Mouse (Mus musculus): Measurements from ENCODE around the gene Os9.
"Not testable (repeated sequence)": the region's sequence is repeated elsewhere in the genome, so short reads cannot be mapped to it uniquely, and the experiment has no call there.

Gene Os9

DNA sequence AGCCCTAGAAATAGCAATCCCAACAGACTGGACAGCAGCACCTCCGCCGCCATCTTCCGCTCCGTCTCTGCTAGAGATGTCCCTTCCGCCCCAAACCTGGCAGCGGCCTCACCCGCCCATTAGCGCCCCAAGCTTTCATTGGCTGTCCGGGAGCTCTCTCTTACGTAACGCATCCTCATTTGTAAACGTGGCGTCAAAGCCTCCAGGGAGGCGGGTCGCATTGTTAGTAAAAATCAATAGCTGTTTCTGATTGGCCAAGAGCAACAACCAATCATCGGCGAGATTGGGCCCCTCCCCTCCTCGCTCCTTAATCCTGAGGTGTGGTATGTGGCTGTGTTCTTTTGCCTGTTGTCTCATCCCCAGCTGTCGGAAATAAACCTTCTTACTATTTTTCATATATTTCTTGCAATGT is at the start of gene Os9:
Os9 (minus strand) TSS at position 66 of the 412 bp plus-strand sequence.
- DNase-seq, result peak; percentile 92 to 95

DNA sequence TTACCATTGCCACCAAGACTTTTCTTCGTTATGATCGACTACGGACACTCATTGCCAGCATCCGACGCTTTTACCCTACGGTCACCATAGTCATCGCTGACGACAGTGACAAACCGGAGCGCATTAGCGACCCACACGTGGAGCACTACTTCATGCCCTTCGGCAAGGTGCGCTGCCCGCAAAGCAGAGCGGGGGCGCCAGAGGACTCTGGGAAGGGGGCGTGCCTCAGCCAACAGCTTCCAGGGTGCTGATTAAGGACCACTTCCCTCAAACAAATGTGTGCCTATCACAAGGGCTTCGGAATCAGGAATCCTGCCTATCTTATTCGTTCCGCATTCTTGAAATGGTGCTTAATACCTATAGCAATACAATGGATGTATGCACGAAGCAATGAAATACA is 49.1 kb upstream of the Os9 start:
- DNase-seq, result peak; percentile 35 to 60

DNA sequence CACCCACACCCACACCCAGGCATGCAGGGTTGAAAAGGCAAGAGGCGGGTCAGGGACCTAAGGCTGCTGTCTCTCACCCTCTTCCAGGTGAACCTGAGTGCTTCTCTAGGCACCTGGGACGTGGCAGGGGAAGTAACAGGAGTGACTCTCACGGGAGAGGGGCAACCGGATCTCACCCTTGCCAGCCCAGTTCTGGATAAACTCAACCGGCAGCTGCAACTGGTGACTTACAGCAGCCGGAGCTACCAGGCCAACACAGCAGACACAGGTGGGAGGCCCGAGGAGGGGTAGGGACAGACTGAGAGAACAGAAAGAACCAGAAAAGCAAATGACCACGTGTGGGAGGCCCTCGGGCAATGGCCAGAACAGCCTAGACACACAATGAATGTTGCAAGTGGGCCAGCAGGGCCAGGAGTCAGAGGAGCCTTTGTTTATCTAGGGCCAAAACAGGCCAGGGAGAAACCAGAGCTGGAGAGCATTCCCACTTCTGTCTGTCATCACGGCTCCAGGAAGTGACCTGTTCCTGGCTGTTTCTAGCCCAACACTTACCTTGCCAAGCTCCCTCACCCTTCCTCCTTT is 46.8 kb upstream of the Os9 start:
- peak in 1 of 2 experiments; percentile 12 for DNase-seq

DNA sequence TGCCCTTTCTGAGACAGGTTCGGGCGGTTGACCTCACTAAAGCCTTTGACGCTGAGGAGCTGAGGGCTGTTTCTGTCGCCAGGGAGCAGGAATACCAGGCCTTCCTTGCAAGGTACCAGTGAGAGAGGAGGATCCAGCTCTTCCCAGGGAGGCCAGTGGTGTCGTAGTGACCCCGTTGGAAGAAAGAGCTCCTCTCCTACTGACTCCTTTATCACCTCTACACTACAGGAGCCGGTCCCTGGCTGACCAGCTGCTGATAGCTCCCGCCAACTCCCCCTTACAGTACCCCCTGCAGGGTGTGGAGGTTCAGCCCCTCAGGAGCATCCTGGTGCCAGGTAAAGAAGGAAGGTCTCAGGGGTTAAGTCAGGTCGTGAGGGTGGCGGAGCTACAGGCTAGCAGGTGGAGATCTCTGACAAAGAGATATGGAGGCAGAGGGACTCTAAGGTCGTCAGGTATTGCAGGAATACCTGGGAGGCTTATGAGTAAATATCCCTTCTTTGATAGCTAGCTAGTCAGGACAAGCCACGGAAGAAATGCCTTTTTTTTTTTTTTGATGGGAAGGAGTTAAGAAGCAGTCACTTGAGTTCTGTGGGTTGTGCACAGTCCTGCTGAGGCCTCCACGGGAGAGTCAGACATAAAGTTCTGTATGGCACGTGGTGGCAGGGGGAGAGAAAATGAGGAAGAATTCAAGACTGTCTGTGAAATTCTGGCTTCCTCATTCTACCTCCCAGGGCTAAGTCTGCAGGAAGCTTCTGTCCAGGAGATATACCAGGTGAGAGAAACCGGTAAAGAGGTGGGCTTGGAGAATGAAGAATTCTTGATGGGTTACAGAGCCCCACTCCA is 46.1 kb upstream of the Os9 start:
- no peak for DNase-seq

DNA sequence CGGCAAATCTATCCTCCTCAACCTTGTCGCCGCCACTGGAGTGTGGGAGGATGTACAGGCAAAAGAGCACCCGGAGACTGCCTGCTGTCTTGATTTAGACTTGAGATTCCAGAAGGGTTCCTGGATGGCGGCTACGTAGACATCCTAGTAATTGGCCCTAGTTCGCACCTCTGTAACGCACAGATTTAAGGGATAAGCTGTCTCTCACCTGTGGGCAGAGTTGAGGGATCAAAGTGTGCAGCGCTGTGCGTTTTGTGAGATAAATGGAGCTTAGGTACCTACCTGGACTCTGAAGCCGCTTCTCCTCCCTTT is 45.4 kb upstream of the Os9 start:
- no peak for DNase-seq

DNA sequence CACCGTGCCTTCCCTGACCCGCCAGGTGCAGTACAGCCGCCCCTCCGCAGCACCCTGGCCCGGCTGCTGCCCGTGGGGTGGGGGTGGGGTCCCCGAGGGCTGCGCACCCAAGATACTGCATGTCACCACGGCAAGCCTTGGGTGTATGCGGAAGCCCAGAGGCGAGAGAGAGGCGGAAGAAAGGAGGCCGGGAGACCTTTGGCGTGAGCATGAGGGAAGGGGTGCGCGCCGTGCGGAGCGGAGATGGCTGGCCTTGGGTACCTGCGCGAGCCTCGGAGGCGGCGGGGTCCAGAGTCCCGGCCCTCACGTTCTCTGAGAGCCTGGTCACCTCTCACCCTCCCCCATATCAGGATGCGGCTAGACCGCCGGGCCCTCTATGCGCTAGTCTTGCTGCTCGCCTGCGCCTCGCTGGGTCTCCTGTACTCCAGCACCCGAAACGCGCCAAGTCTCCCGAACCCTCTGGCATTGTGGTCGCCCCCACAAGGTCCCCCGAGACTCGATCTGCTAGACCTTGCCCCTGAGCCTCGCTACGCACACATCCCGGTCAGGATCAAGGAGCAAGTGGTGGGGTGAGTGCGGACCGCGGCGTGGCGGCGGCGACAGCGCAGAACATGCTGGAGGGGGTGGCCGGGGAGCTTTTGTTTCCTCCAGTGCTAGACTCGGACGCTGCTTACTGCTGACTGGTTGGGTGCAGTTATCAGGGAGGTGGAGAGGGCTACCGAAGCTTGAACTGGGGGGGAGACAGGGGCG is 44.9 kb upstream of the Os9 start:
- DNase-seq, result peak; percentile 82 to 83

DNA sequence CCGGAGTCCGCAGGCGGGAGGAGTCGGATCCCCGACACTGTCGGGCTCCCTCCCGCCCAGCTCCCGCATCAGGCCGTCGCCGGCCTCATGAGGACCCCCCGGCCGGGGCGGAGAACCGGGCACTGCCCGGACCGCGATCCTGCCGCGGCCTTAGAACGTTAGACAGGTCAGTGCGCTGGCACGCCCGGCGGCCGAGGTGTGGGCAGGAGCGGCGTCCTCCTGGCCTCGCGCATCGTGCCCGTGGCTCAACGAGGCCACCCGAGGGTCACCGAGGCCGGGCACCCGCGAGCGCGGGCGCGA is 44.4 kb upstream of the Os9 start:
- DNase-seq, result no peak

DNA sequence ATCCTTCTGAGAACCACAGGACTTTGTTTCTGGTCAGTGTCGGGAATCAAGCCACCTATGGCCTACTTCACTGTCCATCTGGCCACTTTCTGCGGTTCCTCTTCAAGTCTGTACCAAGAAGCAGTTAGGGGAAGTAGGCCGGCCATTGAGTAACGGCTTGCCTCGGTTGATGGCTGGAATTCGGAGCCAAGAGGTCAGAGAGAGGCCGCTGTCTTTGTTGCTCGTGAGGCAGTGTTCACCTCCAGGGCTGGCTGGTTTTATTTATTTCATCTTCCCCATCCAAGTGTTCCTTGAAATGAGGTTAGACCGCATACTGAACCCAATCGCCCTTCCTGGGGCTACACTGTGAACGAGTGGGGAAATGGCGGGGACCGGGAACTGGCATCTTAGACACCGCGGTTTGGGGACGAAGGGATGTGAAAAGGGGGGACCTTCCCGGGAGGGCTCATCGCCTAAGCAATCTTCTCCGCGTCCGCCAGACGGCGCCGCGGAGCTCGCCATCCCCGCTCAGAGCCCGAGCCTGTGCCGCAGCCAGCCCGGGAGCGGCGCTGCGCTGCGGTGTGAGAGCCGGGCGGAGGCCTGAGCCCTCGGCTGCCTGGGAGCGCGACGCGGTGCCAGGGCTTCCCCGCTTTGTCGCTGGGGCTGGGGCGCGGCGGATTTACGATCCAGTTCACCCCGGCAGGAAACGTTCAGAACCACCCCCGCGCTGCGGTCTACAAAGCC is 43.9 kb upstream of the Os9 start, which contains the start of gene B4galnt1:
B4galnt1 (plus strand) TSS at position 595 of the 723 bp plus-strand sequence.
- DNase-seq, result peak; percentile 83 to 87

DNA sequence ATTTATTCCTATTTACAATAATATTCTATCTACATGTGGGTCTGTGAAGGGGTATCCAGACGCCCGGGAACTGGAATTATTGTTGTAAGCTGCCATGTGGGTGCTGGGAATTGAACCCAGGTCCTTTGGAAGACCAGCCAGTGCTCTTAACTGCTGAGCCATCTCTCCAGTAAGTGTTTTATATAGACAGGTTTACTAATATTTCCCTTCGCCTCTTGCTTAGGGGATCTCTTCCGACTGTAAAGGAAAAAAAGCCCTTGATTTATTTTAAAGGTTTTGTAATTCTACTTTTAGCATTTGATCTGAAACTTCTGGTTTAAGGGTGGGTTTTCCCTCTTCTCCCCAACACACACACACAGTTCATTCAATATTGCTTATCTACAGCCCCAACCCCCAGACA is 43.3 kb upstream of the Os9 start:
- DNase-seq, result no peak

DNA sequence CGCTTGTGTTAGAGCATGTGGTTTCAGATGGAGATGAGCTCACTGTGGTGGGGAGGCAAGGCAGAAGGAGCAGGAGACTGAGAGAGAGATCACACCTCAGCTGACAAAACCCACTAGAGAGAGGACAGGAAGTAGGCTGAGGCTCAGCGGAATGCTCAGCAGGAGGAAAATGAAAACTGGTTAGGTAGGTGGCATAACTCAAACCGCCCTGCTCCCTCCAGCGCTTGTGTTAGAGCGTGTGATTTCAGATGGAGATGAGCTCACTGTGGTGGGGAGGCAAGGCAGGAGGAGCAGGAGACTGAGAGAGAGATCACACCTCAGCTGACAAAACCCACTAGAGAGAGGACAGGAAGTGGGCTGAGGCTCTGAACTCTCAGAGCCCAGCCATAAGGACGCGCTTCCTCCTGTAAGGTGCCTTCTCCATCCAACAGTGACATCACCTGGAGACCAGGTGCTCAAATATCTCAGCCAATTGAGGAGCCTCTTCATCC is 41.9 kb upstream of the Os9 start:
- peak; percentile 60 to 75 for DNase-seq

DNA sequence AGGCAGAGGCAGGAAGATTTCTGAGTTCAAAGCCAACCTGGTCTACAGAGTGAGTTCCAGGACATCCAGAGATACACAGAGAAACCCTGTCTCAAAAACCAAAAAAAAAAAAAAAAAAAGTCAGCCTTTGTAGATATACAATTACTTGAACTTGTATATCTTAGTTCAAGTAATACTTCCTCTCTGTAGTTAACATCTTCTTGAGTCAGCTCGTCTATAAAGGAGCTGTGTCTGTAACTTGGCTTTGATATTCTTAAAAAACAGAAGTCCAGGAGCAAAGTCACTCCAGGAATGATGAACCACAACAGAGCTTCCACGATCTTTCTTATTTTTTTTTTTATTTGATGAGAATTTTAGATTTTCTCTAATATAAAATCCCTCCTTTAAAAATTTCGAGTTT is 39.8 kb upstream of the Os9 start:
- no peak for DNase-seq

DNA sequence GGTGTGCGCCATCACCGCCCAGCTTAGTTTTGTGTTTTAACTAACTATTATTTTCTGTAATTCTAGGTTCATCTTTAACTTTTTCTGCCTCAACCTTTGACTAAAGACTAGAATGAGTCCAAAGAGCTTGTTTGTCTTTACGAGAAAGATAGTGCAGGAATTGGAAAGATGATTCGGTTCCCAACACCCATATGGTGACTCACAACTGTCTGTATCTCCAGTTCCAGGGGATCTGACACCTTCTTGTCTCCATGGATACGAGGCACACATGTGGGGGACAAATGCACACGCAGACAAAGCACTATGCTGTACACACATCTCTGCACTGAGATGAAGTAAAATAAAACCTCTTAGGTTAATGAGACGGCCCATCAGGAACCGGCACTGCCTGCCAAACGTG is 39.1 kb upstream of the Os9 start:
- DNase-seq, result no peak

DNA sequence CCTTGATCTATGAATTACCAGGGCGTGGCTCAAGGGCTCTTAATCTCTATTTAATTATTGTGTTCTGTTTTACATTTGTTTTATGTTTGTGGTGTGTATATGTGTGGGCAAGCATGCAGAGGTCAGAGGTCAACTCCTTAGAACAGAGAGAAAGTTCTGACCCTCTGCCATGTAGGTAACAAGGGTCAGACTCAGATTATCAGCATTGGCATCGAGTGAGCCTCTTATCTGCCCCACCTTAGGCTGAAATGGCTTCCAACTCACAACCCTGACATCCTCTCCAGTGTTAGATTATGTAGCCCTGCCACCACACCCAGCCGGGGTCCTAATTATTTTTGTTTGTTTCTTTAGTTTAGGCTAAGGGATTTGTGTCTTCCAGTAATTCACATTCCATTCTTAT is 37.5 kb upstream of the Os9 start:
- no peak for DNase-seq

DNA sequence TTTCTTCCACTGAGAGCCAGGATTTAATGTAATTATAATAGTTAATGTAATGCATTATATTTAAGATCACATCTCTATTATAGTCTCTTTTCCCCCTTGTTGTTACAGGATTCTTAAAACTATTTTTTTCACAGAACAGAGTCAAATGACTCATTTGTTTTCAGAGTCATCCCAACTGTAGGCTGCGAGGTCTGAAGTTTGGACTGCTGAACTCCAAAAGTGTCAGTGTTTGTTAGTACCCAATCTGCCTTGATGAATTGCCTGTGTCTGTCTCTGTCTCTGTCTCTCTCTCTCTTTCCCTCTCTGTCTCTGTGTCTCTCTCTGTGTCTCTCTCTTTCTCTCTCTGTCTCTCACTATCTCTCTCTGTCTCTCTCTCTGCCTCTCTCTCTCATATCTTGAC is 35.6 kb upstream of the Os9 start:
- no peak for DNase-seq

DNA sequence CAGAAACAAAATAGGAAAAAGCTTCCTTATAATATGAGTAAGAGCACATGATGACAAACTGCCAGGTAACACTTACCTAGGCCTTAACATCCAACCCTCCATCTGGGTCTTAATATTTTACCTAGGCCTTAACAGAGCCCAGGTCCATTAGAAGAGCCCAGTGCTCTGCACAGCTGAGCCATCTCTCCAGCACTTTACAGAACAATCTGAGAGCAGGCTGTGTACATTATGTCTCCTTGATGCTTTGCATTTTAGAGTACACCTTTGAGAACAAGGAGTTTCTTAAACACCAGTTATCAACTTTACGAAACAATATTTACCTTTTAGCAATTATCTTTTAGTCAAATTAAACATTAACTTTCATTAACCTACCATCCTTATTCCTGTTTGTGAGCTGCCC is 35.2 kb upstream of the Os9 start:
- no peak for DNase-seq

DNA sequence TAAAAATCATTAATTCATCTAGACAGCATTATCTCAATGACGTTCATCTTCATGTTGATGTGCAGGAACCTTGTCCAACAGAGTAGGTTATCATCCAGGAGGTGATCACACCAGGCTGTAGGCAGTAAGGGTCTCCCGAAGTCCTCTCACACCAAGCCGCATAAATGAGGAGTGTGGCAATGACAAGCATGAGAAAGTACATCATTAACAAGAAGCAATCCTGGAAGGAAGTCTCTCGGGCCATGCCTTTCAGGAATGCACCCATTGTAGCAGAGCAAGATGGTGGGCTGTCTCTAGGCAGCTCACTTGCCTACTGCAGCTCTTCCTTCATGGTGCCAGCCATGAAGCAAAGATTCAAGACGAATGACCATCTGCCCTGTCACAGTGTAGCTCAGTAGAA is 33.7 kb upstream of the Os9 start:
- no peak for DNase-seq

DNA sequence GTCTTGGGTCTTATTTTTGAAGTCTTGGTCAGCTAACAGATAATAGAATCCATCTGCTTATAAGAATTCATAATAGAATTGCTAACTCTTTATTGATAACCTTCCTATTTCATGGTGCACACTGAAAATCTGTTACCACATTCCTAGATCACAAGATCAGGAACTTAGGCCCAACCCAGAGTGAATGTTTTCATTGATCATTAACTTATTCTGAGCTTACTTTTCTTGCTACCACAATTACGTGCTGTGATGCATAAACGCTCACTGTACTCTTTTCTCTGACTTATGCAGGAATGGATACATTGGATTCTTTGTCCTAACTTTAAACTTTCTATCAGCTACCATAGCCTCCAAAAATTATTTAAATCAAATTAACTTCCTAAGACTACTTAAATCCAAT is 33.3 kb upstream of the Os9 start:
- no peak for DNase-seq

DNA sequence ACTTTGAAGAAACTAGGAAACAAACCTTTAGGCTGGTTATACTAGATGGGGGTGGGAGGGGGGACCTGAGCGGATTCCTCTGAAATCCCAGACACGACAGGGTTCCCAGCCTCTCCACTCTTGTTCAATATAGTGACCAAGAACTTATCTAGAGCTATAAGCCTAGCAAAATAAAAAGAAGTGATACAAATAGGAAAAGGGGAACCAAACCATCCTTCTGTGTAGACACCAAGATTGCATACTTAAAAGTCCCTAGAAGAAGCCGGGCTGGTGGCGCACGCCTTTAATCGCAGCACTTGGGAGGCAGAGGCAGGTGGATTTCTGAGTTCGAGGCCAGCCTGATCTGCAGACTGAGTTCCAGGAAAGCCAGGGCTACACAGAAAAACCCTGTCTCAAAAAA is 32.4 kb upstream of the Os9 start:
- no peak for DNase-seq

DNA sequence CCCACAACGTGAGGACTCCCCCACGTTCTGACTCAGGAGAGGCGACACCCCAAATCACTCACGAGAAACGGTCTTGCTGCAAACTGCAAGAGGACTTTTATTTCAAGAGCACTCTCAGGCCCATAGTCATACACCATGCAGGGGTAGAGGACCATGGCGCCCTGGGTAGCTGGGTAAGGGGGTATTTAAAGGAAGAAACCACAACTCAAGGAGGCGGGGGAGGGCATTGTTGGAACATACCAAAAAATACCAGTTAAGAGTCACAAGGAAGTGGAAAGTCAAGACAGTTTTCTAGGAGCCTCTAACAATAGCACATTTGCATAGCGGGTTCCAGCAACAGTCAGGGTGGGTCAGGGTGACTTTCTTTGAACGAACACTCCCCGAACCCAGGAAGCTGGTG is 31.6 kb upstream of the Os9 start:
- DNase-seq, result not testable (repeated sequence)

DNA sequence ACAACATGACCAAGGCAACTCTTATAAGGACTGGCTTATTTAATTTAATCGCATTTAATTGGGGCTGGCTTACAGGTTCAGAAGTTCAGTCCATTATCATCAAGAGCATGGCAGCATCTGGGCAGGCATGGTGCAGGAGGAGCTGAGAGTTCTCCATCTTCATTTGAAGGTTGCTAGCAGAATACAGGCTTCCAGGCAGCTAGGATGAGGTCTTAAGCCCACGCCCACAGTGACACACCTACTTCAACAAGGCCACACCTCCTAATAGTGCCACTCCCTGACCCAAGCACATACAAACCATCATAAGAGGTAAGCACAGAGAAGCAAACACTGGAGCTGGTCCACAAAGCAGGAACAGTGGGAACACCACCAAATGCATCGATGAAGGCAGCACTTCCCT is 30.3 kb upstream of the Os9 start:
- DNase-seq, result not testable (repeated sequence)

DNA sequence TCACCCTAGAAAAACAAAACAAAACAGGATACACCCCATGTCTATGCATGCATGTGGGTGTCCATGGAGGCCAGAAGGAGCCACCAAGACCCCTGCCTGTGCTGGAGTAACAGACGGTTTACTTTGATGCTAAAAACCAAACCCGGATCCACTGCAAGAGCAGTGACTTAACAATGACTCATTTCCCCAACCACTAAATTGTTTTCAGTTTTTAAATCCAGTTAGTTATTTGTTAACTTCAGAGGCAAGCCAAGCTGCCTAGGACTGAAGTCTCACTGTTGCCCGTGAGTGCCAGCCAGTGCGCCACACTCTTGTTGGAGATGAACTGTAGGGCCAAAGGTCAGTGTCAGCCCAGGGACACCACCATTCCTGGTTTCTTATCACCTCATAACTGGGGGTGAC is 29.5 kb upstream of the Os9 start:
- no peak for DNase-seq

DNA sequence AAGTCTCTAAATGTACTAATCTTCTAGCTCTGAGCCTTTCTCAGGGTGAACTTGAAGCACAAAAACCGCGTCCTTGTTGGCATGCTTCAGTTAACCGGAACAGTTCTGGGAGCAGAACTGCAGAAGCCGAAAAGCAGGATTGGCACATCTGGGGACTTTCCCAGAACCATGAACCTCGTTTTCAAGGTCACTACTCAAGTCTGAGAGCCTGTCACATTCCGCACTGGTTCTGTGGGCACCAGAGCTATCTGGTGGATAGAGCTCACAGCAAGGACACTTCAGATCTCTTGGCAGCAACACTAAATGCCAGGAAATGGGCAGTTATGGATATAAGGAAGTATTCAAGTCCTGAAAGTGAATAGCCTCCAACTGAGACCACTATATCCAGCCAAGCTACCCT is 26.2 kb upstream of the Os9 start:
- no peak for DNase-seq

DNA sequence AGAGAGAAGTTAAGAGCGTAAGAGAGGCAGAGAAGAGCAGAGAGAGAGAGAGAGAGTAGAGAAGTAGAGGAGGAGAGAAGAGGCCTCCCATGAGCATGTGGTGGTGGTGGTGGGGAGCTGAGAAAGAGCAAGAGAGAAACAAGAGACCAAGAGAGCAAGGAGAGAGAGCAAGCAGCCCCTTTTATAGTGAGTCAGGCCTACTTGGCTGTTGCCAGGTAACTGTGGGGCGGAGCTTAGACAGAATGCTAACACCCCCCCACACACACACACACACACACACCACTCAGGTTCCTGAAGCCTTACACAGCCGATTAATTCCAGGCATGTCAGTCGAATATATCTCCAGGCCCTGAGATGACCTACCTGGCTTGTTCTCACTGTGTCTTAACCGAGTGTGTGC is 24.4 kb upstream of the Os9 start:
- DNase-seq, result no peak

Measured in thymus, postnatal 36 days (tissue).